Mouse (Mus musculus) ES-E14 (cell line): ENCODE measurements around the gene Smpd3. TPM values are rescaled to one million over a fixed set of nuclear protein-coding genes. Genes with fewer than 3 reads are reported as not detected.

Source experiments
- DNase-seq: peaks from one replicate; pipeline ENCODE4 v3.0.0-alpha.2; 2013; ENCODE audit warnings: low read depth, low spot score
- H3K27ac ChIP-seq: 2 replicates; pipeline ENCODE4 v1.5.1; 2012; ENCODE audit warnings: low read depth, mild to moderate bottlenecking, low read length, moderate library complexity, mixed read lengths; ENCODE audit not compliant: poor library complexity, insufficient read depth, severe bottlenecking
- H3K36me3 ChIP-seq: 2 replicates; pipeline ENCODE4 v1.6.1; 2012; ENCODE audit warnings: mild to moderate bottlenecking, low read length, moderate library complexity, mixed read lengths; ENCODE audit not compliant: control insufficient read depth, poor library complexity, insufficient read depth, severe bottlenecking
- H3K4me1 ChIP-seq, 2 experiments: fragments of 150-350 bp in 1 of 2; sonication (generic) in 1 of 2; 2 replicates each; pipeline ENCODE4 v1.6.1; 2012; ENCODE audit warnings: low read length in 2 of 2, mild to moderate bottlenecking in 1 of 2, mixed read lengths in 1 of 2; ENCODE audit not compliant: control insufficient read depth in 2 of 2, insufficient read depth in 2 of 2, poor library complexity in 1 of 2
- H3K4me3 ChIP-seq, 2 experiments: fragments of 150-350 bp in 1 of 2; sonication (generic) in 1 of 2; 2 replicates each; pipeline ENCODE4 v1.5.1; 2012; ENCODE audit warnings: low read length in 2 of 2, low read depth in 1 of 2, mild to moderate bottlenecking in 1 of 2, mixed read lengths in 1 of 2; ENCODE audit not compliant: insufficient read depth in 1 of 2, poor library complexity in 1 of 2, severe bottlenecking in 1 of 2
- H3K9ac ChIP-seq: 2 replicates; pipeline ENCODE4 v1.6.1; 2012; ENCODE audit warnings: low read depth, mild to moderate bottlenecking, low read length, mixed read lengths; ENCODE audit not compliant: poor library complexity, insufficient read depth, severe bottlenecking
- H3K9me3 ChIP-seq: fragments of 150-350 bp; sonication (generic); 2 replicates; pipeline ENCODE4 v1.6.1; 2012; ENCODE audit warnings: low read depth, mild to moderate bottlenecking, low read length; ENCODE audit not compliant: control insufficient read depth, insufficient read depth
- CHD2 ChIP-seq: IDR thresholded peaks from 2 replicates; pipeline ENCODE4 v1.6.1; 2014; ENCODE audit warnings: mild to moderate bottlenecking, low read depth, low read length, inconsistent platforms
- HCFC1 ChIP-seq: IDR thresholded peaks from 2 replicates; pipeline ENCODE4 v1.6.1; 2012; ENCODE audit warnings: low read length, inconsistent platforms, borderline replicate concordance; ENCODE audit not compliant: insufficient read depth
- MAFK ChIP-seq: IDR thresholded peaks from 2 replicates; pipeline ENCODE4 v1.6.1; 2014; ENCODE audit warnings: mild to moderate bottlenecking, low read depth, low read length, inconsistent platforms; ENCODE audit not compliant: insufficient read depth
- ZC3H11A ChIP-seq: IDR thresholded peaks from 2 replicates; pipeline ENCODE4 v1.6.1; 2012; ENCODE audit warnings: low read depth, mild to moderate bottlenecking, inconsistent platforms, low read length, borderline replicate concordance
- ZNF384 ChIP-seq: IDR thresholded peaks from 2 replicates; pipeline ENCODE4 v1.6.1; 2012; ENCODE audit warnings: low read depth, low read length, inconsistent platforms
- in situ Hi-C, 2 experiments: fragments of 600-800 bp; cut with MboI; formaldehyde crosslinking; loops; one replicate each; pipeline ENCODE4 v1.15.1; 2025; ENCODE audit warnings: low sequenced_read_pairs in 2 of 2, inconsistent platforms in 1 of 2; ENCODE audit not compliant: unreplicated experiment in 2 of 2
- total RNA-seq: library from RNA; depleted of rRNA; stranded (reverse); fragments of 300-350 nt; gene quantifications from 2 replicates; pipeline ENCODE4 v1.2.3, GENCODE M21; 2012

Smpd3 gene
- total RNA-seq, 1 experiment, result 0.94 TPM

- in situ Hi-C loops, result no loop called here
- no peak for DNase-seq
- Histone ChIP-seq H3K9me3 (no peaks in the 10 kb centered on the region), H3K4me1 (peaks cover 6 to 12% of the 10 kb centered on the region in 2 experiments; a peak in 2 of 4 replicates), H3K27ac (no peak overlapping the region), H3K36me3 (peaks cover 56% of the 10 kb centered on the region), H3K9ac (no peak overlapping the region), H3K4me3 (no peak overlapping the region)
- TF ChIP-seq ZC3H11A (no peak), CHD2 (no peak), ZNF384 (no peak), MAFK (no peak), HCFC1 (no peak)
These were observed 87.6 kb downstream of the Smpd3 start for GRCm38 (mm10) chr8:106250186-106250585.

- H3K4me1 ChIP-seq, result no peaks in the 10 kb centered on the region
- no peaks in the 10 kb centered on the region for H3K9me3 ChIP-seq
- no peak overlapping the region for H3K27ac ChIP-seq
- no peak overlapping the region for H3K9ac ChIP-seq
- in situ Hi-C loops, result no loop called here
- no peak overlapping the region for H3K4me3 ChIP-seq
- no peak for DNase-seq
- TF ChIP-seq ZNF384 (no peak), MAFK (no peak), CHD2 (no peak), HCFC1 (no peak), ZC3H11A (no peak)
- peaks cover 34% of the 10 kb centered on the region for H3K36me3 ChIP-seq
These were observed 100.7 kb downstream of the Smpd3 start for GRCm38 (mm10) chr8:106237106-106237505.

DNA sequence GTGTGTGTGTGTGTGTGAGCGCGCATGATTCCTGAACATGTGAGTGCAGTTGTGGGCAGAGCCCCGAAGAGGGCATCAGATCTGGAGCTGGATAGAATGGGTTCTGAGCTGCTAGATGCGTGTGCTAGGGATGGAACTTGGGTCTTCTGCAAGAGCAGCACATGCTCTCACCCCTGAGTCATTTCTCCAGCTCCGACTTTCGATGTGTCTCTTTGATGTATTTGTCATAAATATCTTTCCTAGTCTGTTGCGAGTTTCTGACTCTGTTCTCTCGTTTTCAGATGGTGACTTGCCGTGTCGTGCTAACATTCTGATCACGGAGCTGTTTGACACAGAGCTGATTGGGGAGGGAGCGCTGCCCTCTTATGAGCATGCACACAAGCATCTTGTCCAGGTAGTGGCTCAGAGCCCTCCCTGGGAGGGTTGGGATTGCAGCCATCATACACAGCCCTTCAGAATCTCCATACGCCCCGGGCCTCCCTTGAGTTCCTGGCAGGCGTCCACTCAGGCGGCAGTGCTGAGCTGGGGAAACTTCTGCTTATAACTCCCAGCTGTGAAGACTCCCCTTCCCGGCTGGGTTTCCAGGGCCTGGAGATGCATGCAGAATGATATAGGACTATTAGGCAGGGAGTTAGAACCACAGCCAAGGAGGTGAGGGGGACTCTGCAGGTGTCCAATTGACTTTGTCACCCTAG, 103.1 kb downstream of the Smpd3 start:
- in situ Hi-C loops, result no loop called here
- no peak overlapping the region for H3K27ac ChIP-seq
- H3K9me3 ChIP-seq, result no peaks in the 10 kb centered on the region
- no peak overlapping the region for H3K4me3 ChIP-seq
- no peaks in the 10 kb centered on the region for H3K4me1 ChIP-seq
- TF ChIP-seq ZC3H11A (no peak), MAFK (no peak), ZNF384 (no peak), CHD2 (no peak), HCFC1 (no peak)
- DNase-seq, result no peak
- H3K9ac ChIP-seq, result no peak overlapping the region
- H3K36me3 ChIP-seq, result peaks cover 38% of the 10 kb centered on the region

DNA sequence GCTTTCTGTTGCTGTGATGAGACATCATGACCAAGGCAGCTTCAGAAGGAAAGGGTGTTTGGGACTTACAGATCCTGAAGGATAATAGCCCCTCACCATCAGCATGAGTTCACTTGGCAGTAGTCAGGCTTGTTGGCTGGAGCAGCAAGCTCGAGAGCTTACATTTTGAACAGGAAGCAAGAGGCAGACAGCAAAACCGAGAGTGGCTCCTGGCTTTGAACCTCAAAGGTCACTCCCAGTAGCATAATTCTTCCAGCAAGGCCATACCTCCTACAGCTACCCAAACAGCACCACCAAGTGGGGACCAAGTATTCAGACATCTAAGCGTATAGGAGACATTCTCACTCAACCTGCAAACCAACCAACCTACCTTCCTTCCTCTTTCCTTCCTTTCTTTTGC, 105.0 kb downstream of the Smpd3 start:
- H3K36me3 ChIP-seq, result peaks cover 49% of the 10 kb centered on the region
- no peaks in the 10 kb centered on the region for H3K9me3 ChIP-seq
- H3K4me1 ChIP-seq, result no peaks in the 10 kb centered on the region
- H3K9ac ChIP-seq, result no peak overlapping the region
- TF ChIP-seq ZNF384, result no peak
- no peak for TF ChIP-seq MAFK
- TF ChIP-seq ZC3H11A, result no peak
- no peak for TF ChIP-seq HCFC1
- TF ChIP-seq CHD2, result no peak
- no peak overlapping the region for H3K27ac ChIP-seq
- in situ Hi-C loops, result no loop called here
- DNase-seq, result no peak
- no peak overlapping the region for H3K4me3 ChIP-seq

DNA sequence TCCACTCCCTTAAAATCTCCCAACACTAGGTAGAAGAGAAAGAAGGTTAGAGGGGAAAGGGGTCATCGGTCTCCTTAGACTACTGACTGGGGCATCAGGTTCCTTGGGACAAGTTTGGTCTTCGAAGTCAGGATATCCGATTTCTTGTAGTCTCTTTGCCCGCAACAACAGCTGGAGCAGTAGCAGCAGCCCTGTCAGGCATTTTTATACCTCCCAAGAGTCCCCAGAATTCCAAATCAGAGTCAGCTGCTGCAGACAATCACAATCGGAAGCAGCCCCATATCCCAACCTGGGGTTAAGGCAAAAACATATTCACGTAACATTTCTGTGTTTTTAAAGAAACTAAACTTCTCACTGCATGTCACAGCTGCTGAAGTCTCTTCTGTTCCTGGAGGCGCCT, 106.3 kb downstream of the Smpd3 start:
- Histone ChIP-seq H3K4me3 (no peak overlapping the region), H3K36me3 (peaks cover 41% of the 10 kb centered on the region), H3K4me1 (no peaks in the 10 kb centered on the region), H3K9ac (no peak overlapping the region), H3K27ac (no peak overlapping the region), H3K9me3 (no peaks in the 10 kb centered on the region)
- no peak for TF ChIP-seq ZC3H11A
- TF ChIP-seq ZNF384, result no peak
- no peak for TF ChIP-seq CHD2
- in situ Hi-C loops, result no loop called here
- DNase-seq, result no peak
